Mouse (Mus musculus) limb, embryonic 10.5 days (tissue): ENCODE measurements around the gene Hoxa5. TPM values are rescaled to one million over a fixed set of nuclear protein-coding genes. Genes with fewer than 3 reads are reported as not detected.

Experiments used
- DNase-seq: peaks from one replicate; pipeline ENCODE4 v3.0.0-alpha.2; 2017; ENCODE audit warnings: low spot score
- H3K27ac ChIP-seq: fragments of 300-500 bp; sonication (generic); 2 replicates; pipeline ENCODE4 v1.5.1; 2016; ENCODE audit warnings: mild to moderate bottlenecking
- H3K27me3 ChIP-seq: fragments of 300-500 bp; sonication (generic); 2 replicates; pipeline ENCODE4 v1.6.1; 2016; ENCODE audit warnings: low read depth, mild to moderate bottlenecking; ENCODE audit not compliant: poor library complexity, severe bottlenecking
- H3K36me3 ChIP-seq: fragments of 300-500 bp; sonication (generic); 2 replicates; pipeline ENCODE4 v1.6.1; 2016; ENCODE audit warnings: mild to moderate bottlenecking, moderate library complexity
- H3K4me1 ChIP-seq: fragments of 300-500 bp; sonication (generic); 2 replicates; pipeline ENCODE4 v1.6.1; 2016
- H3K4me3 ChIP-seq: fragments of 300-500 bp; sonication (generic); 2 replicates; pipeline ENCODE4 v1.5.1; 2016; ENCODE audit warnings: mild to moderate bottlenecking, moderate library complexity
- H3K9me3 ChIP-seq: fragments of 300-500 bp; sonication (generic); replicated peaks from 2 replicates; pipeline ENCODE4 v1.6.1; 2016; ENCODE audit warnings: mild to moderate bottlenecking
- WGBS: fragments of 180-500 bp; shearing (Covaris S2); methylation state at CpG from one replicate; pipeline ENCODE4 v1.1.7; 2016; 5-methylcytosine and 5-hydroxymethylcytosine counted together
- microRNA counts: library from miRNA; unstranded; fragments of <30 nt; microRNA quantifications from one replicate; lab custom pipeline; 2017
- microRNA-seq: library from miRNA; unstranded; fragments of <30 nt; microRNA quantifications from one replicate; pipeline ENCODE4, GENCODE M21; 2017
- polyA plus RNA-seq: library from polyadenylated mRNA; unstranded; fragments of >200 nt; fragmentation: Nextera tagmentation; extraction: Ambion mirVana; gene quantifications from 2 replicates; pipeline ENCODE4 v1.2.1, GENCODE M21; 2016

Gene Hoxa5
- polyA plus RNA-seq, 1 experiment from 2014 or later = 10.4 TPM

GRCm38 (mm10) chr6:52155471-52155870 is 48.9 kb downstream of the Hoxa5 start:
- H3K27ac ChIP-seq = no peak overlapping the region
- no peaks in the 10 kb centered on the region for H3K36me3 ChIP-seq
- no peak for DNase-seq
- 45% methylated on average over 3 of the region's 3 CpGs for WGBS
- no peaks in the 10 kb centered on the region for H3K9me3 ChIP-seq
- no peak overlapping the region for H3K4me3 ChIP-seq
- H3K4me1 ChIP-seq = peaks cover 67% of the 10 kb centered on the region
- H3K27me3 ChIP-seq = peaks cover 88% of the 10 kb centered on the region

- Histone ChIP-seq H3K4me1 (peaks cover 59% of the 10 kb centered on the region), H3K27me3 (peaks cover 91% of the 10 kb centered on the region), H3K4me3 (no peak overlapping the region), H3K36me3 (no peaks in the 10 kb centered on the region), H3K27ac (no peak overlapping the region), H3K9me3 (no peaks in the 10 kb centered on the region)
- no peak for DNase-seq
- WGBS = 6% methylated on average over 5 of the region's 5 CpGs
Observed at GRCm38 (mm10) chr6:52154044-52154443, 50.3 kb downstream of the Hoxa5 start.

GRCm38 (mm10) chr6:52153270-52153669 is 51.1 kb downstream of the Hoxa5 start:
- H3K36me3 ChIP-seq = no peaks in the 10 kb centered on the region
- 2% methylated on average over 6 of the region's 6 CpGs for WGBS
- no peaks in the 10 kb centered on the region for H3K9me3 ChIP-seq
- H3K27me3 ChIP-seq = peaks cover 89% of the 10 kb centered on the region
- H3K4me3 ChIP-seq = no peak overlapping the region
- no peak for DNase-seq
- no peak overlapping the region for H3K27ac ChIP-seq
- H3K4me1 ChIP-seq = peaks cover 52% of the 10 kb centered on the region

- DNase-seq = no peak
- Histone ChIP-seq H3K4me1 (peaks cover 46% of the 10 kb centered on the region), H3K27me3 (peaks cover 83% of the 10 kb centered on the region), H3K4me3 (no peak overlapping the region), H3K36me3 (no peaks in the 10 kb centered on the region), H3K9me3 (no peaks in the 10 kb centered on the region), H3K27ac (no peak overlapping the region)
- WGBS = 7% methylated on average over 16 of the region's 16 CpGs
Observed at GRCm38 (mm10) chr6:52152226-52153193, 51.9 kb downstream of the Hoxa5 start.

MicroRNAs encoded within 50 kb of the gene (microRNA counts, 519-probe panel; counts per million panel counts)
- microRNA mmu-miR-196b (lab: Ali Mortazavi, UCI) = 7,516 counts per million, percentile 97 among the panel's probes with 10 or more counts

Small RNA genes within 50 kb of the gene (microRNA-seq; reads per million reads assigned to microRNA genes)
- 56,617 reads per million, percentile 99 among the genes with 10 or more reads in this experiment for gene Mir196b

Other genes with a start within 250 kb of the Hoxa5 start
- 16.4 and 19.3 TPM in 2 replicates for gene Skap2, start 192.0 kb downstream of the Hoxa5 start, polyA plus RNA-seq
- 1.3 and 1.9 TPM in 2 replicates for gene Hoxa1, start 46.3 kb downstream of the Hoxa5 start, polyA plus RNA-seq
- gene Hoxa2, start 39.8 kb downstream of the Hoxa5 start, polyA plus RNA-seq = 4.5 and 5.3 TPM in 2 replicates
- 1.1 and 1.3 TPM in 2 replicates for gene 5730596B20Rik, start 27.1 kb downstream of the Hoxa5 start, polyA plus RNA-seq
- 1.6 and 1.8 TPM in 2 replicates for gene Hoxa4, start 12.8 kb downstream of the Hoxa5 start, polyA plus RNA-seq
- gene Hoxa6, start 4.1 kb upstream of the Hoxa5 start, polyA plus RNA-seq = 3.5 and 4.1 TPM in 2 replicates
- 7.0 and 7.9 TPM in 2 replicates for gene Hoxa3, start 8.7 kb upstream of the Hoxa5 start, polyA plus RNA-seq
- gene Gm28308, start 8.8 kb upstream of the Hoxa5 start, polyA plus RNA-seq = 0.79 and 1.2 TPM in 2 replicates
- 24.7 and 24.8 TPM in 2 replicates for gene Hoxa7, start 17.3 kb upstream of the Hoxa5 start, polyA plus RNA-seq
- 95.7 and 123 TPM in 2 replicates for gene Hoxa9, start 26.5 kb upstream of the Hoxa5 start, polyA plus RNA-seq
- gene Hoxa10, start 36.3 kb upstream of the Hoxa5 start, polyA plus RNA-seq = 175 and 195 TPM in 2 replicates
- 71.6 and 74.9 TPM in 2 replicates for gene Hoxa11, start 41.2 kb upstream of the Hoxa5 start, polyA plus RNA-seq
- 2.7 and 11.1 TPM in 2 replicates for gene Hoxa13, start 56.3 kb upstream of the Hoxa5 start, polyA plus RNA-seq
- 1.4 and 3.7 TPM in 2 replicates for gene Evx1, start 108.9 kb upstream of the Hoxa5 start, polyA plus RNA-seq